Mouse (Mus musculus) liver, embryonic 14.5 days (tissue): Measurements from ENCODE around the gene Clic3. TPM values are rescaled to one million over a fixed set of nuclear protein-coding genes. Genes with fewer than 3 reads are reported as not detected.
A peak's percentile ranks its signal among the peaks of the same experiment; 100 is the strongest.
"Not testable (repeated sequence)": the region's sequence is repeated elsewhere in the genome, so short reads cannot be mapped to it uniquely, and the experiment has no call there.

Experiments
- ATAC-seq: fragments of 200-750 bp; cut with Nextera tagmentation; 2 replicates; pipeline ENCODE4 v1.8.0; 2017; ENCODE audit warnings: moderate number of reproducible peaks, mild to moderate bottlenecking, moderate library complexity; ENCODE audit not compliant: insufficient read depth
- DNase-seq, 3 experiments: peaks; one replicate each; pipeline ENCODE4 v3.0.0-alpha.2; 2012 to 2013; ENCODE audit warnings: low read depth in 3 of 3, low spot score in 3 of 3
- H3K27ac ChIP-seq: fragments of 300-500 bp; sonication (generic); 2 replicates; pipeline ENCODE4 v1.5.1; 2014; ENCODE audit warnings: moderate library complexity, mild to moderate bottlenecking, control low read depth, inconsistent platforms
- H3K27me3 ChIP-seq: fragments of 300-500 bp; sonication (generic); 2 replicates; pipeline ENCODE4 v1.6.1; 2014; ENCODE audit warnings: mild to moderate bottlenecking, low read length, moderate library complexity; ENCODE audit not compliant: control insufficient read depth, insufficient read depth
- H3K36me3 ChIP-seq: fragments of 300-500 bp; sonication (generic); replicated peaks from 2 replicates; pipeline ENCODE4 v1.6.1; 2014; ENCODE audit warnings: low read depth; ENCODE audit not compliant: control insufficient read depth, insufficient read depth
- H3K4me1 ChIP-seq, 2 experiments: fragments of 200-500 bp in 1 of 2; fragments of 300-500 bp in 1 of 2; sonication (generic) in 1 of 2; replicated peaks; 2 replicates each; pipeline ENCODE4 v1.6.1; 2012 to 2014; ENCODE audit warnings: antibody characterized with exemption in 1 of 2, inconsistent platforms in 1 of 2, low read length in 1 of 2; ENCODE audit not compliant: control insufficient read depth in 2 of 2, insufficient read depth in 2 of 2
- H3K4me2 ChIP-seq: fragments of 300-500 bp; sonication (generic); 2 replicates; pipeline ENCODE4 v1.6.1; 2014; ENCODE audit warnings: low read depth, mild to moderate bottlenecking, control low read depth, moderate library complexity
- H3K4me3 ChIP-seq, 2 experiments: fragments of 200-500 bp in 1 of 2; fragments of 300-500 bp in 1 of 2; sonication (generic) in 1 of 2; 2 replicates each; pipeline ENCODE4 v1.5.1; 2012 to 2014; ENCODE audit warnings: low read depth in 2 of 2, low read length in 2 of 2, mild to moderate bottlenecking in 2 of 2, control low read depth in 1 of 2, inconsistent platforms in 1 of 2, moderate library complexity in 1 of 2; ENCODE audit not compliant: insufficient read depth in 1 of 2
- H3K9ac ChIP-seq: fragments of 300-500 bp; sonication (generic); replicated peaks from 2 replicates; pipeline ENCODE4 v1.6.1; 2014; ENCODE audit warnings: mild to moderate bottlenecking, control low read depth, moderate library complexity
- H3K9me3 ChIP-seq: fragments of 300-500 bp; sonication (generic); 2 replicates; pipeline ENCODE4 v1.6.1; 2016; ENCODE audit warnings: low read length, mixed read lengths; ENCODE audit not compliant: control insufficient read depth
- CTCF ChIP-seq: IDR thresholded peaks from 2 replicates; pipeline ENCODE4 v1.5.1; 2016; ENCODE audit warnings: antibody characterized with exemption, low read depth, control low read depth
- EP300 ChIP-seq: IDR thresholded peaks from 2 replicates; pipeline ENCODE4 v1.6.1; 2016; ENCODE audit warnings: antibody characterized with exemption, low read depth
- WGBS: fragments of 180-500 bp; shearing (Covaris S2); extraction: QIAGEN DNeasy Blood & Tissue Kit; methylation state at CpG from one replicate; pipeline ENCODE4 v1.1.7; 2014; ENCODE audit not compliant: insufficient replicate concordance; 5-methylcytosine and 5-hydroxymethylcytosine counted together
- polyA plus RNA-seq, 2 experiments: library from polyadenylated mRNA; depleted of rRNA in 1 of 2; stranded (reverse) in 1 of 2; unstranded in 1 of 2; fragments of >200 nt; fragmentation: Nextera tagmentation in 1 of 2; extraction: Ambion mirVana in 1 of 2; gene quantifications; 2 replicates each; pipeline versions ENCODE4 v1.2.1 to v1.2.3; 2012 to 2014

Clic3 gene
- polyA plus RNA-seq (2012; rRNA removed) (0.08 and 0.32 TPM in 2 replicates), polyA plus RNA-seq (2014; fragmentation: Nextera tagmentation; extraction: Ambion mirVana) (0.18 and 0.27 TPM in 2 replicates)

DNA sequence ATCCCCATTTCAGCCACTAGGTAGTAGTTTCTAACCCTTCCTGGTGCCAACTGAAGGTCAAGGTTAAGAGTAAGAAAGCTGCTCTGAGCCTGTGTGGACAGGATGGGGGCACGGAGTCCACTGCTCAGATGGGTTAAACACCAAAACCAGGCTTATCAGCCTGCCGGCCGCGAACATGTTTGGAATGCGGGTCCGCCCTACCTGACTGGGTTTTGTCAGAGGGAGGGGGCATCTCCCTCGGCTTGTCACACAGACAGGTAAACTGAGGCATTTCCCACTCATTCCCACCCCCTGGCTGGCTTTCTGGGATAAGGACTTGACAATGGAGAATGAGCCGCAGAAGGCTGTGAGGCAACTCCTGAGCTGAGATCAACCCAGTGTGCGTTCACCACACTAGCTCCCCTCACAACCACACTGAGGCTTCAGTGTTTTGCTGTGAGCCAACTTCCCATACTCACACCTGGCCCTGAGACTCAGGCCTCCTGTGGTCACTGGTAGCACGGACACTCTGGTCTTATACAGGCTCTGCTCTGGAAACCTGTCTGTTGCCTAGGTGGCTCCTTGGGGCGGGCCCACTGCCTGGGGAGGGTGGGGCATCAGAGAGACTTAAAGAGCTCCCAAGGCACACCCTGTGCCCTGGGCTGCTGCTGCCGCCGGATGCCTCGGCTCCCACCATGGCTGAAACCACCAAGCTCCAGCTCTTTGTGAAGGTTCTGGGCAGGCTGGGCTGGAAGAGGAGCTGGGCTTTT is at the start of gene Clic3:
TSS of gene Clic3 (plus strand) at position 634 of the 749 bp plus-strand sequence.
- no peak within 1 kb of the TSS for H3K4me2 ChIP-seq
- no peak within 1 kb of the TSS for H3K27ac ChIP-seq
- H3K4me1 ChIP-seq: peaks cover 4 to 8% of the 10 kb centered on the region in 2 experiments
- no peak for ATAC-seq
- no peak within 1 kb of the TSS for H3K9ac ChIP-seq
- TF ChIP-seq EP300 (no peak), CTCF (no peak)
- no peaks in the 10 kb centered on the region for H3K27me3 ChIP-seq
- no peaks in the 10 kb centered on the region for H3K9me3 ChIP-seq
- H3K36me3 ChIP-seq: no peaks in the 10 kb centered on the region
- WGBS: 58% methylated on average over 14 of the region's 14 CpGs
- no peak for DNase-seq
- no peak within 1 kb of the TSS for H3K4me3 ChIP-seq

DNA sequence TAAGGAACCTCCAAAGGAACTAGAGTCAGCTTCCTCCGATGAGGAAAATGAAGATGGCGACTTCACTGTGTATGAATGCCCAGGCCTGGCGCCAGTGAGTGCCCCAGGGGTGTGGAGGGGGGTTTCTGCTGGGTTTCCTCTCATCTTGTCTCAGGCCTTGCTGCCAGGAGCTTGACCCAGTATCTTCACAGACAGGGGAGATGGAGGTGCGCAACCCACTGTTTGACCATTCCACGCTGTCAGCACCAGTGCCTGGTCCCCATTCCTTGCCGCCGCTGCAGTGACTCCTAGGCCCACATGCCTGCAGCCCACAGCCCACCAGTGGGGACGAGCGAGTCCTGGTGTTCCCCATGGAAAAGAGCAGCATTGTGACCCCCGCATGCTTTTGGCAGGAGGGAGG is 47.7 kb upstream of the Clic3 start:
- Histone ChIP-seq H3K36me3 (no peaks in the 10 kb centered on the region), H3K27ac (no peak overlapping the region), H3K9me3 (no peaks in the 10 kb centered on the region), H3K4me2 (no peak overlapping the region), H3K4me3 (no peak overlapping the region), H3K9ac (no peak overlapping the region), H3K4me1 (no peaks in the 10 kb centered on the region), H3K27me3 (peaks cover 11% of the 10 kb centered on the region)
- DNase-seq (no peak), ATAC-seq (no peak)
- WGBS: 64% methylated on average over 10 of the region's 10 CpGs
- TF ChIP-seq EP300: no peak
- no peak for TF ChIP-seq CTCF

DNA sequence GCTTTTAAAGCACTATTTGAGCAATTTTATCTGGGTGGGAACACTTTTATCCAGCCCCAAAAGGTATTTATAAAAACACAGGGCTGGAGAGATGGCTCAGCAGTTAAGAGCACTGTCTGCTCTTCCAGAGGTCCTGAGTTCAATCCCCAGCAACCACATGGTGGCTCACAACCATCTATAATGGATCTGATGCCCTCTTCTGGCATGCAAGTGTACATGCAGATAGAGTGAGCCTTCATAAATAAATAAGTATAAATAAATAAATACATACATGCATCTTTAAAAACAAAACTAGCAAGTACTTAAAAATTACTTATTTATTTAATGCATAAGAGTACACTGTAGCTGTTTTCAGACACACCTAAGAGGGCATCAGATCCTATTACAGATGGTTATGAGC is 43.2 kb upstream of the Clic3 start:
- H3K27ac ChIP-seq, H3K27me3 ChIP-seq, H3K9me3 ChIP-seq, H3K4me1 ChIP-seq, H3K36me3 ChIP-seq, H3K4me3 ChIP-seq, H3K4me2 ChIP-seq, H3K9ac ChIP-seq, DNase-seq, ATAC-seq: not testable (repeated sequence)
- peak; percentile 27 for TF ChIP-seq CTCF

DNA sequence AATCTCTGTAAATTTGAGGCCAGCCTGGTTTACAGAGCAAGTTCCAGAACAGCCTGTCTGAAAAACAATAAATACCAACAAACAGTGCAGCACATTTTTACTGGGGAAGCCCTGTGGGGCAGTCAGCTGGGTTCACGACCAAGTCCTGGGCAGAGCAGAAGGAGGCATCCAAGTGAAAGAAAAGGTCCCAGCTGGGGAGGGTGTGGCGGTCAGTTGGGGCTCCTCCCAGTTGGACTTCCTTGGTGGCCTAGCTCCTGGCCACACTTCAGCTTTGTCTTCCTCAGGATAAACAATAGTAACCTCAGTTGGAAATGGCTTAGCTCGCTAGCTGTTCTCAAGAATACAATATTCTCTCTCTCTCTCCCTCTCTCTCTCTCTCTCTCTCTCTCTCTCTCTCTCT is 39.2 kb upstream of the Clic3 start:
- Histone ChIP-seq H3K9ac (no peak overlapping the region), H3K4me2 (no peak overlapping the region), H3K4me1 (no peaks in the 10 kb centered on the region), H3K36me3 (no peaks in the 10 kb centered on the region), H3K27ac (no peak overlapping the region), H3K4me3 (no peak overlapping the region), H3K27me3 (no peaks in the 10 kb centered on the region), H3K9me3 (no peaks in the 10 kb centered on the region)
- TF ChIP-seq CTCF (no peak), EP300 (no peak)
- ATAC-seq (no peak), DNase-seq (no peak)
- WGBS: 36% methylated on average over 3 of the region's 3 CpGs

DNA sequence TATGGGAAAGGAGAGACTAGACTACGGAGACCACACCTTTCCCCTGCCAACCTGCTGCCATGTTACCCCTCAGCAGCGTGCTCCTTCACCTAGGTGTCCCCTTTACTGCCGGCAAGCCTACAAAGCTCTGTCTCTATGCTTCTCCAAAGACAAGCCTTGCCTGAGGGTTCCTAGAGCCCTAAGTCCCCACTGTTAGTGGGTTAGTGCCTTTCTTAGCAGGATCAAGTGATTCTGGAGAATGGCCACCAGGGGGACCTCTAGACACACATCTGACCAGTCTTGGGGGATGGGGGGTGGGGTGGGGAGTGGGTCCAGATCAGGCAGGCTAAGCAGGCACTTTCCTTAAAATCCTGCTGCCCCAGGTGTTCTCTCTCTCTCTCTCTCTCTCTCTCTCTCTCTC is 34.7 kb upstream of the Clic3 start:
- Histone ChIP-seq H3K27ac (no peak overlapping the region), H3K9me3 (no peaks in the 10 kb centered on the region), H3K4me3 (no peak overlapping the region), H3K27me3 (no peaks in the 10 kb centered on the region), H3K4me1 (no peaks in the 10 kb centered on the region), H3K4me2 (no peak overlapping the region), H3K9ac (no peak overlapping the region), H3K36me3 (no peaks in the 10 kb centered on the region)
- WGBS: 18% methylated on average over 3 of the region's 3 CpGs
- TF ChIP-seq CTCF (peak; percentile 70), EP300 (no peak)
- DNase-seq (peak; percentile 19 to 24 (median 22)), ATAC-seq (no peak)
